Mouse (Mus musculus) thymus, adult 2 months (tissue): ENCODE data around the gene Sdccag8.

ENCODE experiments used
- CTCF ChIP-seq: fragments of 200-500 bp; IDR thresholded peaks from 2 replicates; pipeline ENCODE4 v1.5.1; 2012; ENCODE audit warnings: mild to moderate bottlenecking, control low read depth, low read length, moderate library complexity, borderline replicate concordance; ENCODE audit not compliant: control insufficient read depth, poor library complexity, insufficient read depth; ENCODE audit errors: extremely low read depth
- POLR2A ChIP-seq: fragments of 200-500 bp; IDR thresholded peaks from 2 replicates; pipeline ENCODE4 v1.6.1; 2012; ENCODE audit warnings: mild to moderate bottlenecking, low read length, control low read depth, moderate library complexity; ENCODE audit not compliant: control insufficient read depth, poor library complexity, insufficient read depth; ENCODE audit errors: extremely low read depth

DNA sequence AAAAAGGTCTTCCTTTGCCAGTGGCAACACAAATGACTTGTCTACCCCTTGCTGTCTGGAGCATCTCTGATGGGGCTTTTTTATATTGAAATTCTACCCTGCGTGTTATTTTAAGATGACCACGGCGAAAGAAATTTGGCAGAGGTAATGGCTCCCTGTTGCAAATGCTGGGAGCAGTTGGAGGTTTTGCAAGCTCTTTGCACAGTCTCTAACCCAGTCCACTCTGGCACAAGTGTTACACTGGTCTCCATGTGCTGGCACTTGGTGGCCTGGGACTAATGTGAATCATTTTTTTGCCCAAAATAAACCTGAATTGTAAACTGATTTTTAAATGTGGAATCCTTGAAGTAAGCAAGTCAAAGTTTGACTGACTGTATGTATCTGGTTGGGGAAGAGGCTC is 199.3 kb downstream of the Sdccag8 start:
- TF ChIP-seq CTCF (no peak), POLR2A (no peak)
